Mouse (Mus musculus): Measurements from ENCODE around the gene Cldnd1.

GRCm38 (mm10) chr16:58756191-58756590 is 28.5 kb downstream of the Cldnd1 start:
- no peak for TF ChIP-seq POLR2A (IDR thresholded peaks at IDR 0.05; ENCODE audit: low read depth, low read length)
- no peak for TF ChIP-seq CTCF (IDR thresholded peaks at IDR 0.05; ENCODE audit: extremely low read depth, insufficient read depth, insufficient read length, insufficient replicate concordance)
